Mouse (Mus musculus): ENCODE results near the gene Lrp10. TPM values are rescaled to one million over a fixed set of nuclear protein-coding genes. Genes with fewer than 3 reads are reported as not detected.

Gene Lrp10
- polyA plus RNA-seq, 1 experiment from 2014 or later = 29.8 TPM

Other genes with a start within 250 kb of the Lrp10 start
- 234 and 241 TPM in 2 replicates for gene Dad1, start 210.0 kb upstream of the Lrp10 start, polyA plus RNA-seq (2016; fragmentation: Nextera tagmentation; extraction: Ambion mirVana)
- 46.3 and 48.5 TPM in 2 replicates for gene Abhd4, start 209.9 kb upstream of the Lrp10 start, polyA plus RNA-seq (2016; fragmentation: Nextera tagmentation; extraction: Ambion mirVana)
- gene Olfr49, start 179.2 kb upstream of the Lrp10 start, polyA plus RNA-seq (2016; fragmentation: Nextera tagmentation; extraction: Ambion mirVana) = not detected in 2 replicates
- gene Oxa1l, start 103.3 kb upstream of the Lrp10 start, polyA plus RNA-seq (2016; fragmentation: Nextera tagmentation; extraction: Ambion mirVana) = 42.6 and 52.9 TPM in 2 replicates
- gene Slc7a7, start 46.4 kb upstream of the Lrp10 start, polyA plus RNA-seq (2016; fragmentation: Nextera tagmentation; extraction: Ambion mirVana) = 4.2 and 5.4 TPM in 2 replicates
- gene Mrpl52, start 37.2 kb upstream of the Lrp10 start, polyA plus RNA-seq (2016; fragmentation: Nextera tagmentation; extraction: Ambion mirVana) = 274 and 307 TPM in 2 replicates
- 76.0 and 79.2 TPM in 2 replicates for gene Mmp14, start 32.5 kb upstream of the Lrp10 start, polyA plus RNA-seq (2016; fragmentation: Nextera tagmentation; extraction: Ambion mirVana)
- gene Rem2, start 12.0 kb downstream of the Lrp10 start, polyA plus RNA-seq (2016; fragmentation: Nextera tagmentation; extraction: Ambion mirVana) = 26.1 and 29.9 TPM in 2 replicates
- gene Prmt5, start 53.4 kb downstream of the Lrp10 start, polyA plus RNA-seq (2016; fragmentation: Nextera tagmentation; extraction: Ambion mirVana) = 122 and 125 TPM in 2 replicates
- 43.5 and 47.5 TPM in 2 replicates for gene Haus4, start 90.5 kb downstream of the Lrp10 start, polyA plus RNA-seq (2016; fragmentation: Nextera tagmentation; extraction: Ambion mirVana)
- 37.5 and 47.3 TPM in 2 replicates for gene Ajuba, start 113.4 kb downstream of the Lrp10 start, polyA plus RNA-seq (2016; fragmentation: Nextera tagmentation; extraction: Ambion mirVana)
- gene 4931414P19Rik, start 141.9 kb downstream of the Lrp10 start, polyA plus RNA-seq (2016; fragmentation: Nextera tagmentation; extraction: Ambion mirVana) = 9.0 and 9.2 TPM in 2 replicates
- 395 and 399 TPM in 2 replicates for gene Psmb5, start 153.9 kb downstream of the Lrp10 start, polyA plus RNA-seq (2016; fragmentation: Nextera tagmentation; extraction: Ambion mirVana)
- gene Psmb11, start 157.3 kb downstream of the Lrp10 start, polyA plus RNA-seq (2016; fragmentation: Nextera tagmentation; extraction: Ambion mirVana) = 0.04 TPM in 1 of 2 replicates, not detected in the other
- not detected in 2 replicates for gene Gm17606, start 176.8 kb downstream of the Lrp10 start, polyA plus RNA-seq (2016; fragmentation: Nextera tagmentation; extraction: Ambion mirVana)
- gene Cdh24, start 177.2 kb downstream of the Lrp10 start, polyA plus RNA-seq (2016; fragmentation: Nextera tagmentation; extraction: Ambion mirVana) = 9.8 and 10.7 TPM in 2 replicates
- gene 1700123O20Rik, start 222.1 kb downstream of the Lrp10 start, polyA plus RNA-seq (2016; fragmentation: Nextera tagmentation; extraction: Ambion mirVana) = 87.5 and 89.7 TPM in 2 replicates
- gene Acin1, start 222.8 kb downstream of the Lrp10 start, polyA plus RNA-seq (2016; fragmentation: Nextera tagmentation; extraction: Ambion mirVana) = 188 and 190 TPM in 2 replicates
- not detected in 2 replicates for gene Gm29776, start 234.7 kb downstream of the Lrp10 start, polyA plus RNA-seq (2016; fragmentation: Nextera tagmentation; extraction: Ambion mirVana)
- not detected in 2 replicates for gene Cebpe, start 248.0 kb downstream of the Lrp10 start, polyA plus RNA-seq (2016; fragmentation: Nextera tagmentation; extraction: Ambion mirVana)

All from forebrain, embryonic 12.5 days (tissue).